Mouse (Mus musculus) liver, embryonic 14.5 days (tissue): ENCODE data around the gene Syn1. TPM values are rescaled to one million over a fixed set of nuclear protein-coding genes. Genes with fewer than 3 reads are reported as not detected.

ENCODE experiments used
- ATAC-seq: fragments of 200-750 bp; cut with Nextera tagmentation; 2 replicates; pipeline ENCODE4 v1.8.0; 2017; ENCODE audit warnings: moderate number of reproducible peaks, mild to moderate bottlenecking, moderate library complexity; ENCODE audit not compliant: insufficient read depth
- DNase-seq, 3 experiments: peaks; one replicate each; pipeline ENCODE4 v3.0.0-alpha.2; 2012 to 2013; ENCODE audit warnings: low read depth in 3 of 3, low spot score in 3 of 3
- H3K27ac ChIP-seq: fragments of 300-500 bp; sonication (generic); 2 replicates; pipeline ENCODE4 v1.5.1; 2014; ENCODE audit warnings: moderate library complexity, mild to moderate bottlenecking, control low read depth, inconsistent platforms
- H3K27me3 ChIP-seq: fragments of 300-500 bp; sonication (generic); 2 replicates; pipeline ENCODE4 v1.6.1; 2014; ENCODE audit warnings: mild to moderate bottlenecking, low read length, moderate library complexity; ENCODE audit not compliant: control insufficient read depth, insufficient read depth
- H3K36me3 ChIP-seq: fragments of 300-500 bp; sonication (generic); replicated peaks from 2 replicates; pipeline ENCODE4 v1.6.1; 2014; ENCODE audit warnings: low read depth; ENCODE audit not compliant: control insufficient read depth, insufficient read depth
- H3K4me1 ChIP-seq, 2 experiments: fragments of 200-500 bp in 1 of 2; fragments of 300-500 bp in 1 of 2; sonication (generic) in 1 of 2; replicated peaks; 2 replicates each; pipeline ENCODE4 v1.6.1; 2012 to 2014; ENCODE audit warnings: antibody characterized with exemption in 1 of 2, inconsistent platforms in 1 of 2, low read length in 1 of 2; ENCODE audit not compliant: control insufficient read depth in 2 of 2, insufficient read depth in 2 of 2
- H3K4me2 ChIP-seq: fragments of 300-500 bp; sonication (generic); 2 replicates; pipeline ENCODE4 v1.6.1; 2014; ENCODE audit warnings: low read depth, mild to moderate bottlenecking, control low read depth, moderate library complexity
- H3K4me3 ChIP-seq, 2 experiments: fragments of 200-500 bp in 1 of 2; fragments of 300-500 bp in 1 of 2; sonication (generic) in 1 of 2; 2 replicates each; pipeline ENCODE4 v1.5.1; 2012 to 2014; ENCODE audit warnings: low read depth in 2 of 2, low read length in 2 of 2, mild to moderate bottlenecking in 2 of 2, control low read depth in 1 of 2, inconsistent platforms in 1 of 2, moderate library complexity in 1 of 2; ENCODE audit not compliant: insufficient read depth in 1 of 2
- H3K9ac ChIP-seq: fragments of 300-500 bp; sonication (generic); replicated peaks from 2 replicates; pipeline ENCODE4 v1.6.1; 2014; ENCODE audit warnings: mild to moderate bottlenecking, control low read depth, moderate library complexity
- H3K9me3 ChIP-seq: fragments of 300-500 bp; sonication (generic); 2 replicates; pipeline ENCODE4 v1.6.1; 2016; ENCODE audit warnings: low read length, mixed read lengths; ENCODE audit not compliant: control insufficient read depth
- CTCF ChIP-seq: IDR thresholded peaks from 2 replicates; pipeline ENCODE4 v1.5.1; 2016; ENCODE audit warnings: antibody characterized with exemption, low read depth, control low read depth
- EP300 ChIP-seq: IDR thresholded peaks from 2 replicates; pipeline ENCODE4 v1.6.1; 2016; ENCODE audit warnings: antibody characterized with exemption, low read depth
- WGBS: fragments of 180-500 bp; shearing (Covaris S2); extraction: QIAGEN DNeasy Blood & Tissue Kit; methylation state at CpG from one replicate; pipeline ENCODE4 v1.1.7; 2014; ENCODE audit not compliant: insufficient replicate concordance; 5-methylcytosine and 5-hydroxymethylcytosine counted together
- polyA plus RNA-seq, 2 experiments: library from polyadenylated mRNA; depleted of rRNA in 1 of 2; stranded (reverse) in 1 of 2; unstranded in 1 of 2; fragments of >200 nt; fragmentation: Nextera tagmentation in 1 of 2; extraction: Ambion mirVana in 1 of 2; gene quantifications; 2 replicates each; pipeline versions ENCODE4 v1.2.1 to v1.2.3; 2012 to 2014

Gene Syn1
- polyA plus RNA-seq, 2 experiments, result 0.02 to 0.05 TPM

GRCm38 (mm10) chrX:20863161-20864101 is 57.4 kb downstream of the Syn1 start:
- Histone ChIP-seq H3K4me3 (no peak overlapping the region), H3K27me3 (no peaks in the 10 kb centered on the region), H3K27ac (no peak overlapping the region), H3K9me3 (no peaks in the 10 kb centered on the region), H3K4me2 (no peak overlapping the region), H3K9ac (no peak overlapping the region), H3K4me1 (no peaks in the 10 kb centered on the region), H3K36me3 (no peaks in the 10 kb centered on the region)
- DNase-seq (no peak), ATAC-seq (no peak)
- WGBS, result 54% methylated on average over 9 of the region's 9 CpGs
- no peak for TF ChIP-seq CTCF
- no peak for TF ChIP-seq EP300

DNA sequence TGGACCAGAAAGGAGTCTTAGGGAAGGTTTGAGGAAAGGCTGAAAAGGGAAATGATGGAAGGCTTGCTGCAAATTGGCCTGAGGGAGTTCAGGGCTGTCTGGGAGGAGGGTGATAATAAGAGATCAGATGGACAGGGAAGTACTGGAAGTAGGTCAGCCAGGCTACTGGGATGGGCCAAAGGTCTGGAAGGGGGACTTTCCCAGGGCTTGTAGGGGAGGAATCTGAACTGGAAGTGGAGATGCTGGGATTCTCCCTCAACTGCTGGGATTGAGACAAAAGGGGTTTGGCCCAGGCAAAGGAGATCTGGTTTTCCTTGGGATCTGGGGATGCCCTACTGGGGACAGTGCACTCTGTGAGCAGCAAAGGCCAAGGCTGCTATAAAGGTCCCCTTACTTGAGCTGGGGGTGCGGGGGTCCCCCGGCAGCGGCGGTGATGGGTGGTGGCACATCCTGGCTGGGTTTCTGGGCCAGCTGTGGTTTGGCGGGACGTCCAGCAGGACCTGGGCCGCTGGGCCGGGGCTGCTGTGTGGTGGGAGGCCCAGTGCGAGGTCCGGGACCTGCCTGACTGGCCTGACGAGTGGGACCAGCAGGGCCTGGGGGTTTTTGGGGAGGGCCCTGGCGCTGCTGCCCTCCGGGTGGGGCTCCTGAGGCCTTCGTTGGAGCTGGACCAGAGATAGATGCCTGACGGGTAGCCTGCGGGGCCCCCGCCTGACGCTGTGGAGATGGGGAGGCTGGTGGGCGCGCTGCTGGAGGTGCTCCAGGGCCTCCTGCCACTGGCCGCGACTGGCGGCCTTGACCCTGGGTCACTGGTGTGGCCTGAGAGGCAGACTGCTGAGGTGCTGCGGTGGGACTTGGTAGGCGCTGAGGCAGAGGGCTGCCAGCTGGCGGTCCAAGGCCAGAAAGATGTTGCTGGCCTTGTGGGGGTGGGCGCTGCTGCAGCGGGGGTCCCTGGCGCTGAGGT is 58.4 kb downstream of the Syn1 start:
- no peak for TF ChIP-seq CTCF
- TF ChIP-seq EP300, result no peak
- no peak for ATAC-seq
- Histone ChIP-seq H3K4me2 (no peak overlapping the region), H3K4me1 (no peaks in the 10 kb centered on the region), H3K4me3 (no peak overlapping the region), H3K27me3 (no peaks in the 10 kb centered on the region), H3K36me3 (no peaks in the 10 kb centered on the region; the same call in 1 of the 2 replicates), H3K9ac (no peak overlapping the region), H3K27ac (no peak overlapping the region), H3K9me3 (no peaks in the 10 kb centered on the region)
- 35% methylated on average over 29 of the region's 29 CpGs for WGBS
- DNase-seq, result no peak

DNA sequence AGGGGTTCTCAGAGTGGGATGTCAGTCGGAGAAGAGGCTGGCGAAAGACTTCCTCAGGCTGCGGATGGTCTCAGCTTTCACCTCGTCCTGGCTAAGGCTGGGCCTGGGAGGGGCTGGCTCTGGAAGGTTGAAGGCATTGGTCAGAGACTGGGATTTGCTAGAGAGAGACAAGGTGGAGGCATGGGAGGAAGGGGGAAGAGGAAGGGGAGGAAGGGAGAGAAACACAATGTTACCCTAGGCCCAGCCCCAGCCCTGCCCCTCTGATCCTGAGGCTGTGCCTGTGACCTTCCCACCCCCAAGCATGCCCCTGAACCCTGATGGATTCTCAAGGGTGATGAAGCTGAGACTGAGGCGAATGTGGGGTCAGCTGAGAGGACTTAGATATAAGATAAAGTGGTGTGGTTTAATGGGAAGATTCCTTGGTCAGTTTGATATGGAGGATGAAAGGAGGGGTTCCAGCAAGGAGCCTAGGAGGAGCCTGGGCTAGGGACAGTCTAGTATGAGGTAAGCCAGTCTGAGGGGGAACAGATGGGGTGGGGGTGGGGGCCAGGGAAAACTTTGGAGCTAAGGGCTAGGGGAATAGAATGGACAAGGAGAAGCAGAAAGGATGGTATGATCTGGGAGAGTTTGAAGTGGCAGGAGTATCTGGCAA is 59.2 kb downstream of the Syn1 start:
- H3K4me2 ChIP-seq, result no peak overlapping the region
- H3K27me3 ChIP-seq, result no peaks in the 10 kb centered on the region
- no peak overlapping the region for H3K27ac ChIP-seq
- 32% methylated on average over 5 of the region's 5 CpGs for WGBS
- ATAC-seq, result no peak
- H3K9me3 ChIP-seq, result no peaks in the 10 kb centered on the region
- DNase-seq, result no peak
- no peak for TF ChIP-seq CTCF
- TF ChIP-seq EP300, result no peak
- no peak overlapping the region for H3K4me3 ChIP-seq
- no peaks in the 10 kb centered on the region for H3K4me1 ChIP-seq
- H3K36me3 ChIP-seq, result no peaks in the 10 kb centered on the region; the same call in 1 of the 2 replicates
- H3K9ac ChIP-seq, result no peak overlapping the region

DNA sequence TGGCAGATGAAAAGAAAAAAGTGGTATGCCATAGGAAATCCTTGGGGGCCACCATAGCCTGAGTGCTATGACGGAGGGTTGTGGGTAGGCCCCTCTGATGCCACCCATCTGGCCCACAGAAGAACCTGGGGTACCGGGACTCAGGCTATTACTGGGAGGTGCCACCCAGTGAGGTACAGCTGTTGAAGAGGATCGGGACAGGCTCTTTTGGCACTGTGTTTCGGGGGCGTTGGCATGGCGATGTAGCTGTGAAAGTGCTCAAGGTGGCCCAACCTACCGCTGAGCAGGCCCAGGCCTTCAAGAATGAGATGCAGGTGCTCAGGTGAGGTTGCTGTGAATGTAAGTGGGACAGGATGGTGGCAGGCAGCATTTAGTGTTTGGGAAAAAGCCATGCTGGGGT is 67.0 kb downstream of the Syn1 start:
- 87% methylated on average over 7 of the region's 7 CpGs for WGBS
- Histone ChIP-seq H3K4me1 (peaks cover 0 to 7% of the 10 kb centered on the region in 2 experiments; a peak in 1 of 4 replicates), H3K9ac (no peak overlapping the region), H3K27me3 (no peaks in the 10 kb centered on the region), H3K4me2 (no peak overlapping the region), H3K36me3 (peaks cover 3% of the 10 kb centered on the region), H3K9me3 (no peaks in the 10 kb centered on the region), H3K27ac (no peak overlapping the region), H3K4me3 (no peak overlapping the region)
- TF ChIP-seq EP300 (no peak), CTCF (no peak)
- ATAC-seq (no peak), DNase-seq (no peak)
